Mouse (Mus musculus) erythroblast, embryonic 14.5 days (primary cell): ENCODE measurements around the gene Cfap44.

Experiments used
- GATA1 ChIP-seq: IDR thresholded peaks from 2 replicates; pipeline ENCODE4 v1.6.1; 2012; ENCODE audit warnings: low read length, inconsistent platforms, mixed read lengths
- TAL1 ChIP-seq: IDR thresholded peaks from 3 replicates; pipeline ENCODE4 v1.6.1; 2012; ENCODE audit warnings: low read length, inconsistent platforms, mixed read lengths

GRCm38 (mm10) chr16:44408290-44408689 lies 13.7 kb downstream of the Cfap44 start:
- TF ChIP-seq TAL1 (no peak), GATA1 (no peak)
